Mouse (Mus musculus): ENCODE data around the gene Rhox4b.
"Not testable (repeated sequence)": the region's sequence is repeated elsewhere in the genome, so short reads cannot be mapped to it uniquely, and the experiment has no call there.

The Rhox4b gene

DNA sequence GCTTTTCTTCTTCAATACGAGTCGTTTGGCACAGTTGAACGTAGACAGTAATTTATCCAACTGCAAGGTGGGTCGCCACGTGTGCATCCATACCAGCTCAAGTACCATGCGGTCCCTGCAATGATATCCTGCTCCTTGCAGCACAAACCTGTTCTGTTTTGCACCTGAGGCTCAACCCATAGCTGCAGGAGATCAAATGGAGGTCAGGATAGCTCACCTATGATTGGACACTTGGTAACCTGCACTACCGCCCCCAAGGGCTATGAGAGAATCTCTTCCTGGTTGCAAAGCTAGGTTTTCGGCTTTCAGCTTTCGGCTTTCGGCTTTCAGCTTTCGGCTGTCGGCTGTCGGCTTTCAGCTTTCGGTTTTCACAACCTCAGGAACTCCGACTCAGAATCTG lies at the start of gene Rhox4b:
TSS of gene Rhox4b (plus strand) at position 301 of the 400 bp plus-strand sequence.
- DNase-seq: not testable (repeated sequence)

DNA sequence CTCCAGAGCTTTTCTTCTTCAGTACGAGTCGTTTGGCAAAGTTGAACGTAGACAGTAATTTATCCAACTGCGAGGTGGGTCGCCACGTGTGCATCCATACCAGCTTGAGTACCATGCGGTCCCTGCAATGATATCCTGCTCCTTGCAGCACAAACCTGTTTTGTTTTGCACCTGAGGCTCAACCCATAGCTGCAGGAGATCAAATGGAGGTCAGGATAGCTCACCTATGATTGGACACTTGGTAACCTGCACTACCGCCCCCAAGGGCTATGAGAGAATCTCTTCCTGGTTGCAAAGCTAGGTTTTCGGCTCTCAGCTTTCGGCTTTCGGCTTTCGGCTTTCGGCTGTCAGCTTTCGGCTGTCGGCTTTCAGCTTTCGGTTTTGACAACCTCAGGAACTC lies 41.7 kb upstream of the Rhox4b start, which contains the start of gene Rhox4a2:
TSS of gene Rhox4a2 (plus strand) at position 301 of the 400 bp plus-strand sequence.
- not testable (repeated sequence) for DNase-seq

DNA sequence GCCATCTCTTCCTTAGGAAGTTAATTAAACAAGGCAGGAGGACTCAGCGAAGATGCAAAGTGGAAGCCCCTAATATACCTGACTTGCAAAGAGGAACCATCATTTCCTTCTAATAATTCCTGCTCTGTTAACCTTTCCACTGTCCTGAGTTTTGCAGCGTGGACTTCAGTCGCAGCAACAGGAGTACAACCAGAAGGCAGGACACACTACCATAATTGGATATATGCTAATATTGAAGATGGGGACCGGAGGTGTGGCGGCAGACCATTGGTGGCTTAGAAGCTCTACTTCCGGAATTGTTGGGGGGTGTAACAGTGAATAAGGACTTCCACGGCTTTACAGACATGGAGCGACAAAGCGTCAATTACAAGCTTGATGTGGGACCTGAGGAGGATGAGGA lies 20.5 kb upstream of the Rhox4b start, which contains the start of gene Rhox2b:
TSS of gene Rhox2b (plus strand) at position 301 of the 400 bp plus-strand sequence.
- not testable (repeated sequence) for DNase-seq

DNA sequence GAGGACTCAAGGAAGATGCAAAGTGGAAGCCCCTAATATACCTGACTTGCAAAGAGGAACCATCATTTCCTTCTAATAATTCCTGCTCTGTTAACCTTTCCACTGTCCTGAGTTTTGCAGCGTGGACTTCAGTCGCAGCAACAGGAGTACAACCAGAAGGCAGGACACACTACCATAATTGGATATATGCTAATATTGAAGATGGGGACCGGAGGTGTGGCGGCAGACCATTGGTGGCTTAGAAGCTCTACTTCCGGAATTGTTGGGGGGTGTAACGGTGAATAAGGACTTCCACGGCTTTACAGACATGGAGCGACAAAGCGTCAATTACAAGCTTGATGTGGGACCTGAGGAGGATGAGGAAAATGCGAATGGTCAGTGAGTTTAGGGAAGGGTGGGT lies 21.1 kb downstream of the Rhox4b start, which contains the start of gene Rhox2c:
TSS of gene Rhox2c (plus strand) at position 301 of the 400 bp plus-strand sequence.
- not testable (repeated sequence) for DNase-seq

DNA sequence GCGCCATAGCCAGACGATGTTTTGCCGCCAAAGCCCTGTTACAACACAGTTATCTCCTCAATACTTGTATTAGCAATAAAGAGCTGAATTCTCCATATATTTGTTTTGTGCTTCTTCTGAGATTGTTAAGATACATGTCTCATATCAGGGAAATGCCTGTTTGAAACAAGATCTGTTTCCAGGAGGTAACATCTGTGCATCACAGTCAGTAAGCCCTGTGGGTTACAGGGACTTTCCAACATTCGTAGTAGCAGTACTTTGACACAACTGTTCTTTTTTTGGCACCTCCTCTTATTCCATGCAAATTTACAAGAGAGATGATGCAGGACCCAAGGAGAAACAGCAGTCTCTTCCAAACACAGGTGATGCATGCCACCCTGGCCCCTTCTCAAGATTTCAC lies 26.0 kb downstream of the Rhox4b start, which contains the start of gene Rhox3c:
TSS of gene Rhox3c (plus strand) at position 301 of the 400 bp plus-strand sequence.
- DNase-seq: not testable (repeated sequence)

DNA sequence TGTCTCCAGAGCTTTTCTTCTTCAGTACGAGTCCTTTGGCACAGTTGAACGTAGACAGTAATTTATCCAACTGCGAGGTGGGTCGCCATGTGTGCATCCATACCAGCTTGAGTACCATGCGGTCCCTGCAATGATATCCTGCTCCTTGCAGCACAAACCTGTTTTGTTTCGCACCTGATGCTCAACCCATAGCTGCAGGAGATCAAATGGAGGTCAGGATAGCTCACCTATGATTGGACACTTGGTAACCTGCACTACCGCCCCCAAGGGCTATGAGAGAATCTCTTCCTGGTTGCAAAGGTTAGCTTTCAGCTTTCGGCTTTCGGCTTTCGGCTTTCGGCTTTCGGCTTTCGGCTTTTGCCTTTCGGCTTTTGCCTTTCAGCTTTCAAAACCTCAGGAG lies 47.7 kb downstream of the Rhox4b start, which contains the start of gene Rhox4c:
TSS of gene Rhox4c (plus strand) at position 301 of the 400 bp plus-strand sequence.
- DNase-seq: not testable (repeated sequence)

Measured in kidney, postnatal 10 days (tissue).